Mouse (Mus musculus) hindbrain, embryonic 12.5 days (tissue): ENCODE results near the gene Gm49337. TPM values are rescaled to one million over a fixed set of nuclear protein-coding genes. Genes with fewer than 3 reads are reported as not detected.

Experiments used
- ATAC-seq: fragments of 200-750 bp; cut with Nextera tagmentation; 2 replicates; pipeline ENCODE4 v1.8.0; 2017; ENCODE audit warnings: moderate TSS enrichment; ENCODE audit not compliant: low FRiP score
- H3K27ac ChIP-seq: fragments of 300-500 bp; sonication (generic); 2 replicates; pipeline ENCODE4 v1.5.1; 2016; ENCODE audit warnings: mild to moderate bottlenecking
- H3K27me3 ChIP-seq: fragments of 300-500 bp; sonication (generic); 2 replicates; pipeline ENCODE4 v1.6.1; 2016; ENCODE audit warnings: mild to moderate bottlenecking
- H3K36me3 ChIP-seq: fragments of 300-500 bp; sonication (generic); 2 replicates; pipeline ENCODE4 v1.6.1; 2016; ENCODE audit warnings: mild to moderate bottlenecking
- H3K4me1 ChIP-seq: fragments of 300-500 bp; sonication (generic); 2 replicates; pipeline ENCODE4 v1.6.1; 2016
- H3K4me2 ChIP-seq: fragments of 300-500 bp; sonication (generic); replicated peaks from 2 replicates; pipeline ENCODE4 v1.6.1; 2016; ENCODE audit warnings: mild to moderate bottlenecking
- H3K4me3 ChIP-seq: fragments of 300-500 bp; sonication (generic); 2 replicates; pipeline ENCODE4 v1.5.1; 2016; ENCODE audit warnings: mild to moderate bottlenecking
- H3K9ac ChIP-seq: fragments of 300-500 bp; sonication (generic); 2 replicates; pipeline ENCODE4 v1.6.1; 2016; ENCODE audit warnings: mild to moderate bottlenecking, moderate library complexity
- H3K9me3 ChIP-seq: fragments of 300-500 bp; sonication (generic); replicated peaks from 2 replicates; pipeline ENCODE4 v1.6.1; 2016; ENCODE audit warnings: mild to moderate bottlenecking
- WGBS: fragments of 180-500 bp; shearing (Covaris S2); methylation state at CpG from one replicate; pipeline ENCODE4 v1.1.7; 2016; 5-methylcytosine and 5-hydroxymethylcytosine counted together
- polyA plus RNA-seq: library from polyadenylated mRNA; unstranded; fragments of >200 nt; fragmentation: Nextera tagmentation; extraction: Ambion mirVana; gene quantifications from 2 replicates; pipeline ENCODE4 v1.2.1, GENCODE M21; 2016

Gm49337 gene
- polyA plus RNA-seq, 1 experiment from 2014 or later, result not detected

GRCm38 (mm10) chr4:116293296-116293695 lies 120.1 kb downstream of the Gm49337 start:
- Histone ChIP-seq H3K27me3 (no peaks in the 10 kb centered on the region), H3K9ac (no peak overlapping the region), H3K27ac (no peak overlapping the region), H3K36me3 (peaks cover 70% of the 10 kb centered on the region), H3K4me2 (no peak overlapping the region), H3K9me3 (no peaks in the 10 kb centered on the region), H3K4me3 (no peak overlapping the region), H3K4me1 (no peaks in the 10 kb centered on the region)
- ATAC-seq, result no peak; the same call in 1 of the 2 replicates
- whole genome bisulfite sequencing, result 89% methylated on average over 12 of the region's 12 CpGs

GRCm38 (mm10) chr4:116300878-116301355 lies 127.7 kb downstream of the Gm49337 start:
- 72% methylated on average over 4 of the region's 4 CpGs for WGBS
- no peaks in the 10 kb centered on the region for H3K27me3 ChIP-seq
- H3K27ac ChIP-seq, result no peak overlapping the region
- peaks cover 50% of the 10 kb centered on the region for H3K36me3 ChIP-seq
- no peak overlapping the region for H3K4me2 ChIP-seq
- ATAC-seq, result no peak
- H3K9me3 ChIP-seq, result no peaks in the 10 kb centered on the region
- H3K4me3 ChIP-seq, result no peak overlapping the region
- H3K4me1 ChIP-seq, result no peaks in the 10 kb centered on the region
- H3K9ac ChIP-seq, result no peak overlapping the region

DNA sequence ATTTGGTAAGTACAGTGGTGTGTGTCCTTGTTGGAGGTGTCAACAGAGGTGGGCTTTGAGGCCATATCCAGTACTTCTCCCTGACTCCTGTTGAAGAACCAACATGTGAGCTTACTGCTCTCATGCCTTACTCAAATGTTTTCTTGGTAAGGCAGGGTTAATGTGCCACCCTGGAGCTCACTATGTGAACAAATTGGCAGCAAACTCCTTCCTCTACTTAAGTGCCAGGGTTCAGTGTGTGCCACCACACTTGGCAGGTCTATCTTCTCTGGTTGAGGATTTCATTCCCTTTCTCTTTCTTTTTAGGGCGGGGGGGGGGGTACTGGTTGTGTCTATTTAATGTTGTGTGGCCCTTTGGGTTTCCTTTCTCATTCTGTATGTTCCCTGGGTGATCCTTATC lies 131.4 kb downstream of the Gm49337 start:
- WGBS, result 11% methylated on average over 1 of the region's 1 CpGs
- no peaks in the 10 kb centered on the region for H3K27me3 ChIP-seq
- no peak overlapping the region for H3K4me3 ChIP-seq
- ATAC-seq, result no peak
- H3K4me2 ChIP-seq, result no peak overlapping the region
- peaks cover 64% of the 10 kb centered on the region for H3K36me3 ChIP-seq
- H3K27ac ChIP-seq, result no peak overlapping the region
- no peak overlapping the region for H3K9ac ChIP-seq
- no peaks in the 10 kb centered on the region for H3K9me3 ChIP-seq
- no peaks in the 10 kb centered on the region for H3K4me1 ChIP-seq

- WGBS, result 93% methylated on average over 4 of the region's 4 CpGs
- H3K4me3 ChIP-seq, result no peak overlapping the region
- ATAC-seq, result no peak
- H3K9ac ChIP-seq, result no peak overlapping the region
- no peaks in the 10 kb centered on the region for H3K27me3 ChIP-seq
- no peak overlapping the region for H3K4me2 ChIP-seq
- H3K9me3 ChIP-seq, result no peaks in the 10 kb centered on the region
- H3K27ac ChIP-seq, result no peak overlapping the region
- no peaks in the 10 kb centered on the region for H3K4me1 ChIP-seq
- peaks cover 90% of the 10 kb centered on the region for H3K36me3 ChIP-seq
These were observed 144.4 kb downstream of the Gm49337 start for GRCm38 (mm10) chr4:116317575-116317974.

DNA sequence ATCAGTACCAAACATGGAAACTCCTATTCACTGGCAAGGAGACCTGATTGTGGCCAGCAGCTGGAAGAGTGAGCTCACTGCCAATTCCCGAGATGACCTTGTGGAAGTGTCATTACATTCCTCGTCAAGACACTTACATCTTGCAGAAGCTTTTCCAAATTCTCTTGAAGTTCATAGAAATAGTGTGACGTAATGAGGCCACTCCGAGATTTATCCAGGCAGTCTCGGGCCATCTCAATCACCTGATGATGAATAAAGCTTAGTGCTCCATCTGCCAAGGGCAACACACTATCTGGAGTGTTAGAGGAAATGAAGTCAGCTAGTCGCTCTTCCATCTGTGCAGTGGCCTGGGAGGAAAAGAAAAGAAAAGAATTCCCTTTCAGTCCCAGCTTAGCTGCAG lies 148.9 kb downstream of the Gm49337 start:
- H3K36me3 ChIP-seq, result peaks cover 64% of the 10 kb centered on the region
- H3K9me3 ChIP-seq, result no peaks in the 10 kb centered on the region
- WGBS, result 98% methylated on average over 6 of the region's 6 CpGs
- no peak overlapping the region for H3K4me2 ChIP-seq
- no peak overlapping the region for H3K4me3 ChIP-seq
- H3K4me1 ChIP-seq, result no peaks in the 10 kb centered on the region
- H3K9ac ChIP-seq, result no peak overlapping the region
- H3K27me3 ChIP-seq, result no peaks in the 10 kb centered on the region
- H3K27ac ChIP-seq, result no peak overlapping the region
- no peak for ATAC-seq

GRCm38 (mm10) chr4:116329256-116329655 lies 156.1 kb downstream of the Gm49337 start:
- Histone ChIP-seq H3K4me1 (no peaks in the 10 kb centered on the region), H3K27me3 (no peaks in the 10 kb centered on the region), H3K36me3 (peaks cover 47% of the 10 kb centered on the region), H3K4me3 (no peak overlapping the region), H3K27ac (no peak overlapping the region), H3K9me3 (no peaks in the 10 kb centered on the region), H3K4me2 (no peak overlapping the region), H3K9ac (no peak overlapping the region)
- WGBS, result 96% methylated on average over 3 of the region's 3 CpGs
- ATAC-seq, result no peak

- H3K9me3 ChIP-seq, result no peaks in the 10 kb centered on the region
- ATAC-seq, result no peak
- H3K36me3 ChIP-seq, result 0 out of 2 replicates have a peak, but pooled peaks cover 1% of the 10 kb centered on the region
These were observed 163.1 kb downstream of the Gm49337 start for GRCm38 (mm10) chr4:116336294-116336693.

GRCm38 (mm10) chr4:116342119-116342518 lies 168.9 kb downstream of the Gm49337 start:
- H3K27ac ChIP-seq, result no peak overlapping the region
- H3K9ac ChIP-seq, result no peak overlapping the region
- no peak overlapping the region for H3K4me3 ChIP-seq
- H3K4me2 ChIP-seq, result no peak overlapping the region
- no peaks in the 10 kb centered on the region for H3K36me3 ChIP-seq
- H3K9me3 ChIP-seq, result no peaks in the 10 kb centered on the region
- H3K4me1 ChIP-seq, result no peaks in the 10 kb centered on the region
- H3K27me3 ChIP-seq, result no peaks in the 10 kb centered on the region
- no peak for ATAC-seq

More at GRCm38 (mm10) chr4:116336294-116336693, 163.1 kb downstream of the Gm49337 start:
- no peak overlapping the region for H3K9ac ChIP-seq
- H3K4me3 ChIP-seq, result no peak overlapping the region
- no peaks in the 10 kb centered on the region for H3K4me1 ChIP-seq
- 88% methylated on average over 1 of the region's 1 CpGs for WGBS
- H3K27me3 ChIP-seq, result no peaks in the 10 kb centered on the region
- no peak overlapping the region for H3K27ac ChIP-seq
- H3K4me2 ChIP-seq, result no peak overlapping the region

Other genes starting within 250 kb of the Gm49337 start
- gene Dmbx1, start 233.5 kb upstream of the Gm49337 start, polyA plus RNA-seq, result 10.1 and 14.7 TPM in 2 replicates
- gene Faah, start 155.5 kb upstream of the Gm49337 start, polyA plus RNA-seq, result 7.3 and 7.7 TPM in 2 replicates
- gene Nsun4, start 119.5 kb upstream of the Gm49337 start, polyA plus RNA-seq, result 16.3 and 21.1 TPM in 2 replicates
- 333 and 361 TPM in 2 replicates for gene Uqcrh, start 98.3 kb upstream of the Gm49337 start, polyA plus RNA-seq
- gene Lrrc41, start 98.1 kb upstream of the Gm49337 start, polyA plus RNA-seq, result 72.8 and 73.8 TPM in 2 replicates
- 28.3 and 28.5 TPM in 2 replicates for gene Rad54l, start 49.7 kb upstream of the Gm49337 start, polyA plus RNA-seq
- 62.7 and 67.5 TPM in 2 replicates for gene Pomgnt1, start 49.5 kb upstream of the Gm49337 start, polyA plus RNA-seq
- 1.6 and 2.2 TPM in 2 replicates for gene Lurap1, start 22.0 kb upstream of the Gm49337 start, polyA plus RNA-seq
- 0.17 TPM in 1 of 2 replicates, not detected in the other for gene Tspan1, start 5.8 kb upstream of the Gm49337 start, polyA plus RNA-seq
- not detected in 2 replicates for gene 1700042G07Rik, start within 50 bp of the Gm49337 start, polyA plus RNA-seq
- 108 and 113 TPM in 2 replicates for gene Pik3r3, start 48.2 kb downstream of the Gm49337 start, polyA plus RNA-seq